ENCODE assay signal across 8 mouse cellular contexts in the genomic region with DNA sequence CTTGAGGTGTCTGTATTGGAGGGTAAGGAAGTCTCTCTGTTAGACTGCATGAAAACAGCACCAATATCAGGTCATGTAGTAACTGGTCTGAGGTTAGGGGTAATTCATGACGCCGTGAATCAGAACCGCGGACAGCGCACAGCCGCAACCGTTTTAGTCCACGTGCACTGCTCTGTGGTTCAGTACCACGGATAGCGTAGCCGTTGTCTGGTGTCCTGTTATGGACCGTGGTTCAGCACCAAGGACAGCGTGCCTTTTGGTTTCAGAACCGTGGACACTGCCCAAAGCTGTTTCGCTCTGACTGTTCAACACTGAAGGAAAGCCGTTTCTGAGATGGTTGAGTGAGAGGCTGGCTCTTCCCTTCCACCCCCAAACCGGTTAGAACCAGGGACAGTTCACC. TPM values are rescaled to one million over a fixed set of nuclear protein-coding genes. Genes with fewer than 3 reads are reported as not detected.
A peak's percentile ranks its signal among the peaks of the same experiment; 100 is the strongest.
DNase-seq lines count a peak whose midpoint lies in the region; ATAC-seq lines count a peak whose summit lies in the region.

Gene Gm20715, plus strand, starts transcription at position 235 of the 400 bp plus-strand sequence.

- no peak within 1 kb of the TSS for H3K27ac ChIP-seq in forebrain, embryonic 12.5 days
- no peak within 1 kb of the TSS for H3K27ac ChIP-seq in heart, embryonic 15.5 days
- no peak within 1 kb of the TSS for H3K27ac ChIP-seq in liver, embryonic 11.5 days (ENCODE audit: low read depth, low read length)
- H3K27ac ChIP-seq in stomach, embryonic 16.5 days (ENCODE audit: low read length), result no peak within 1 kb of the TSS

- H3K9ac ChIP-seq in forebrain, embryonic 12.5 days, result no peak within 1 kb of the TSS
- no peak within 1 kb of the TSS for H3K9ac ChIP-seq in heart, embryonic 15.5 days
- H3K9ac ChIP-seq in liver, embryonic 11.5 days (ENCODE audit: low read depth, low read length), result no peak within 1 kb of the TSS
- H3K9ac ChIP-seq in stomach, embryonic 16.5 days (ENCODE audit: low read length), result no peak within 1 kb of the TSS

- no peak within 1 kb of the TSS for H3K4me3 ChIP-seq in forebrain, embryonic 12.5 days (replicated peaks)
- no peak within 1 kb of the TSS for H3K4me3 ChIP-seq in heart, embryonic 15.5 days
- no peak within 1 kb of the TSS for H3K4me3 ChIP-seq in liver, embryonic 11.5 days (ENCODE audit: low read depth, low read length)
- H3K4me3 ChIP-seq in stomach, embryonic 16.5 days (replicated peaks; ENCODE audit: low read length), result no peak within 1 kb of the TSS

- WGBS in forebrain, embryonic 12.5 days, result 3% methylated on average over 17 of the region's 17 CpGs
- WGBS in heart, embryonic 15.5 days, result under 1% methylated on average over 17 of the region's 17 CpGs
- WGBS in liver, embryonic 11.5 days, result 2% methylated on average over 17 of the region's 17 CpGs
- WGBS in stomach, embryonic 16.5 days, result 0% methylated on average over 17 of the region's 17 CpGs

- DNase-seq in 3134 (ENCODE audit: extremely low read depth, insufficient read length, low spot score), result peak; percentile 53
- peak; percentile 91 for DNase-seq in adrenal gland, adult 2 months
- DNase-seq in kidney, postnatal 10 days, result peak; percentile 99
- peak; percentile 82 for DNase-seq in liver, embryonic 11.5 days (ENCODE audit: low spot score)
- DNase-seq in natural killer cell, adult 2 months (ENCODE audit: low spot score in 2 of 2), result peak; percentile 70 to 74

- peaks cover 3% of the 10 kb centered on the region; the same call in 1 of the 2 replicates for H3K4me1 ChIP-seq in forebrain, embryonic 12.5 days
- no peaks in the 10 kb centered on the region for H3K4me1 ChIP-seq in heart, embryonic 15.5 days (replicated peaks)
- H3K4me1 ChIP-seq in liver, embryonic 11.5 days (replicated peaks; ENCODE audit: control insufficient read depth, insufficient read depth, low read length), result no peaks in the 10 kb centered on the region
- H3K4me1 ChIP-seq in stomach, embryonic 16.5 days (ENCODE audit: control insufficient read depth, insufficient read depth, low read length), result no peaks in the 10 kb centered on the region

- H3K9me3 ChIP-seq in forebrain, embryonic 12.5 days, result no peaks in the 10 kb centered on the region
- H3K9me3 ChIP-seq in heart, embryonic 15.5 days (replicated peaks), result no peaks in the 10 kb centered on the region
- no peaks in the 10 kb centered on the region for H3K9me3 ChIP-seq in liver, embryonic 11.5 days (ENCODE audit: control insufficient read depth, low read length)
- no peaks in the 10 kb centered on the region for H3K9me3 ChIP-seq in stomach, embryonic 16.5 days (replicated peaks; ENCODE audit: control insufficient read depth, low read length)

- H3K27me3 ChIP-seq in forebrain, embryonic 12.5 days, result no peaks in the 10 kb centered on the region; the same call in 1 of the 2 replicates
- H3K27me3 ChIP-seq in heart, embryonic 15.5 days, result no peaks in the 10 kb centered on the region
- H3K27me3 ChIP-seq in liver, embryonic 11.5 days (replicated peaks; ENCODE audit: control insufficient read depth, insufficient read depth, low read length), result no peaks in the 10 kb centered on the region
- no peaks in the 10 kb centered on the region for H3K27me3 ChIP-seq in stomach, embryonic 16.5 days (ENCODE audit: control insufficient read depth, insufficient read depth, low read length)

- no peaks in the 10 kb centered on the region for H3K36me3 ChIP-seq in forebrain, embryonic 12.5 days (replicated peaks)
- H3K36me3 ChIP-seq in heart, embryonic 15.5 days, result no peaks in the 10 kb centered on the region
- no peaks in the 10 kb centered on the region for H3K36me3 ChIP-seq in liver, embryonic 11.5 days (ENCODE audit: control insufficient read depth, insufficient read depth, low read length)
- no peaks in the 10 kb centered on the region for H3K36me3 ChIP-seq in stomach, embryonic 16.5 days (ENCODE audit: control insufficient read depth, insufficient read depth, low read length)

- ATAC-seq in forebrain, embryonic 12.5 days (ENCODE audit: low FRiP score), result peak; percentile 83
- peak; percentile 91 for ATAC-seq in heart, embryonic 15.5 days (replicated peaks; ENCODE audit: insufficient number of reproducible peaks, insufficient read depth, low FRiP score, low read depth)
- peak; percentile 88 for ATAC-seq in liver, embryonic 11.5 days (replicated peaks; ENCODE audit: low FRiP score)
- ATAC-seq in stomach, embryonic 16.5 days (ENCODE audit: insufficient read depth, low FRiP score), result peak; percentile 94

- H3K4me2 ChIP-seq in forebrain, embryonic 12.5 days, result no peak within 1 kb of the TSS
- no peak within 1 kb of the TSS for H3K4me2 ChIP-seq in heart, embryonic 15.5 days
- no peak within 1 kb of the TSS for H3K4me2 ChIP-seq in liver, embryonic 11.5 days
- no peak within 1 kb of the TSS for H3K4me2 ChIP-seq in stomach, embryonic 16.5 days (ENCODE audit: low read depth, low read length)

RNA-seq across cellular contexts. Expression of gene Gm20715, which starts in this region (rescaled TPM):
- total RNA-seq in adrenal gland, adult 2 months (2021), result not detected
- not detected in 2 replicates for polyA plus RNA-seq in adrenal gland, adult 2 months (2012; rRNA removed)
- polyA plus RNA-seq in forebrain, embryonic 12.5 days (2016; fragmentation: Nextera tagmentation; extraction: Ambion mirVana), result not detected in 2 replicates
- polyA plus RNA-seq in heart, embryonic 15.5 days (2015; fragmentation: Nextera tagmentation; extraction: Ambion mirVana), result not detected in 2 replicates
- not detected in 2 replicates for polyA plus RNA-seq in liver, embryonic 11.5 days (2014; fragmentation: Nextera tagmentation; extraction: Ambion mirVana)
- not detected in 2 replicates for polyA plus RNA-seq in stomach, embryonic 16.5 days (2015; fragmentation: Nextera tagmentation; extraction: Ambion mirVana)

Comparison
In these comparisons a context has a peak if more than half of its experiments do, and no peak if none do; other contexts are left out.
1. Peak in DNase-seq in adrenal gland, adult 2 months; RNA of the gene not detected or under 1 TPM.
2. Peak in ATAC-seq in forebrain, embryonic 12.5 days; RNA of the gene not detected or under 1 TPM.
3. Peak in ATAC-seq in heart, embryonic 15.5 days; RNA of the gene not detected or under 1 TPM.
4. Peak in DNase-seq and ATAC-seq in liver, embryonic 11.5 days; RNA of the gene not detected or under 1 TPM.
5. Peak in ATAC-seq in stomach, embryonic 16.5 days; RNA of the gene not detected or under 1 TPM.